Mouse (Mus musculus) liver, embryonic 15.5 days (tissue): ENCODE measurements at regions not wholly inside any gene's neighbourhood (a gene's known extent, or its start where the extent isn't known, plus 50 kb on each side); places are given as distances from the start of the nearest gene placed in this dataset.

Source experiments
- ATAC-seq: fragments of 200-750 bp; cut with Nextera tagmentation; 2 replicates; pipeline ENCODE4 v1.8.0; 2017; ENCODE audit warnings: moderate number of reproducible peaks, mild to moderate bottlenecking, moderate library complexity; ENCODE audit not compliant: insufficient read depth
- H3K27ac ChIP-seq: fragments of 300-500 bp; sonication (generic); replicated peaks from 2 replicates; pipeline ENCODE4 v1.5.1; 2015; ENCODE audit warnings: mild to moderate bottlenecking, inconsistent platforms
- H3K27me3 ChIP-seq: fragments of 300-500 bp; sonication (generic); 2 replicates; pipeline ENCODE4 v1.6.1; 2015; ENCODE audit warnings: mild to moderate bottlenecking, inconsistent platforms
- H3K36me3 ChIP-seq: fragments of 300-500 bp; sonication (generic); replicated peaks from 2 replicates; pipeline ENCODE4 v1.6.1; 2015; ENCODE audit warnings: moderate library complexity, mild to moderate bottlenecking, inconsistent platforms
- H3K4me1 ChIP-seq: fragments of 300-500 bp; sonication (generic); replicated peaks from 2 replicates; pipeline ENCODE4 v1.6.1; 2015; ENCODE audit warnings: inconsistent platforms
- H3K4me2 ChIP-seq: fragments of 300-500 bp; sonication (generic); 2 replicates; pipeline ENCODE4 v1.6.1; 2015; ENCODE audit warnings: moderate library complexity, mild to moderate bottlenecking, inconsistent platforms
- H3K4me3 ChIP-seq: fragments of 300-500 bp; sonication (generic); replicated peaks from 2 replicates; pipeline ENCODE4 v1.5.1; 2015; ENCODE audit warnings: mild to moderate bottlenecking, inconsistent platforms
- H3K9ac ChIP-seq: fragments of 300-500 bp; sonication (generic); 2 replicates; pipeline ENCODE4 v1.6.1; 2015; ENCODE audit warnings: moderate library complexity, mild to moderate bottlenecking, inconsistent platforms
- H3K9me3 ChIP-seq: fragments of 300-500 bp; sonication (generic); replicated peaks from 2 replicates; pipeline ENCODE4 v1.6.1; 2016; ENCODE audit warnings: inconsistent platforms
- WGBS: fragments of 180-500 bp; shearing (Covaris S2); methylation state at CpG from one replicate; pipeline ENCODE4 v1.1.7; 2015; ENCODE audit warnings: mixed read lengths; ENCODE audit not compliant: insufficient replicate concordance; 5-methylcytosine and 5-hydroxymethylcytosine counted together

- Histone ChIP-seq H3K27me3 (peaks cover 44% of the 10 kb centered on the region), H3K9ac (peak overlapping the region; percentile 32), H3K36me3 (no peaks in the 10 kb centered on the region), H3K4me3 (peak overlapping the region; percentile 56), H3K4me2 (peak overlapping the region; percentile 73), H3K9me3 (no peaks in the 10 kb centered on the region), H3K4me1 (0 out of 2 replicates have a peak, but pooled peaks cover 5% of the 10 kb centered on the region), H3K27ac (peak overlapping the region; percentile 64)
- ATAC-seq, result 0 out of 2 replicates have a peak, but pooled peaks have one; percentile 28
- 1% methylated on average over 53 of the region's 58 CpGs for WGBS
Measured at GRCm38 (mm10) chr13:54302351-54303070, 68.6 kb upstream of the Cplx2 start.

GRCm38 (mm10) chr13:54303071-54303924 is 67.9 kb upstream of the Cplx2 start:
- Histone ChIP-seq H3K27ac (peak overlapping the region; percentile 64), H3K4me3 (peak overlapping the region; percentile 56)

GRCm38 (mm10) chr13:54304251-54304650 is 66.9 kb upstream of the Cplx2 start:
- Histone ChIP-seq H3K36me3 (no peaks in the 10 kb centered on the region), H3K27me3 (peaks cover 44% of the 10 kb centered on the region), H3K27ac (no peak overlapping the region), H3K4me1 (0 out of 2 replicates have a peak, but pooled peaks cover 5% of the 10 kb centered on the region), H3K4me2 (no peak overlapping the region), H3K9me3 (no peaks in the 10 kb centered on the region), H3K4me3 (no peak overlapping the region), H3K9ac (no peak overlapping the region)
- no peak for ATAC-seq
- 54% methylated on average over 5 of the region's 5 CpGs for WGBS

More at GRCm38 (mm10) chr13:54303071-54303924, 67.9 kb upstream of the Cplx2 start:
- WGBS, result 1% methylated on average over 54 of the region's 54 CpGs
- Histone ChIP-seq H3K27me3 (peaks cover 44% of the 10 kb centered on the region), H3K9ac (peak overlapping the region; percentile 32), H3K4me2 (peak overlapping the region; percentile 73), H3K36me3 (no peaks in the 10 kb centered on the region), H3K4me1 (0 out of 2 replicates have a peak, but pooled peaks cover 5% of the 10 kb centered on the region), H3K9me3 (no peaks in the 10 kb centered on the region)
- peak; percentile 44; the same call in 1 of the 2 replicates for ATAC-seq

GRCm38 (mm10) chr13:54308591-54308990 is 62.6 kb upstream of the Cplx2 start:
- 26% methylated on average over 2 of the region's 2 CpGs for WGBS
- H3K27ac ChIP-seq, result no peak overlapping the region
- peaks cover 12% of the 10 kb centered on the region for H3K27me3 ChIP-seq
- H3K9ac ChIP-seq, result no peak overlapping the region
- no peaks in the 10 kb centered on the region for H3K9me3 ChIP-seq
- ATAC-seq, result no peak
- no peaks in the 10 kb centered on the region for H3K36me3 ChIP-seq
- H3K4me1 ChIP-seq, result no peaks in the 10 kb centered on the region
- no peak overlapping the region for H3K4me3 ChIP-seq
- H3K4me2 ChIP-seq, result no peak overlapping the region

- no peak overlapping the region for H3K27ac ChIP-seq
Measured at GRCm38 (mm10) chr13:54309354-54309753, 61.8 kb upstream of the Cplx2 start.

GRCm38 (mm10) chr13:54310144-54310543 is 61.0 kb upstream of the Cplx2 start:
- H3K27ac ChIP-seq, result no peak overlapping the region
- no peak overlapping the region for H3K4me2 ChIP-seq
- H3K36me3 ChIP-seq, result no peaks in the 10 kb centered on the region
- H3K9ac ChIP-seq, result no peak overlapping the region
- WGBS, result 35% methylated on average over 4 of the region's 4 CpGs
- no peaks in the 10 kb centered on the region for H3K4me1 ChIP-seq
- no peaks in the 10 kb centered on the region for H3K9me3 ChIP-seq
- H3K4me3 ChIP-seq, result no peak overlapping the region
- ATAC-seq, result no peak
- H3K27me3 ChIP-seq, result no peaks in the 10 kb centered on the region

More at GRCm38 (mm10) chr13:54309354-54309753, 61.8 kb upstream of the Cplx2 start:
- 41% methylated on average over 5 of the region's 5 CpGs for WGBS
- no peak overlapping the region for H3K4me2 ChIP-seq
- no peak for ATAC-seq
- H3K4me3 ChIP-seq, result no peak overlapping the region
- H3K36me3 ChIP-seq, result no peaks in the 10 kb centered on the region
- H3K9ac ChIP-seq, result no peak overlapping the region
- no peaks in the 10 kb centered on the region for H3K9me3 ChIP-seq
- no peaks in the 10 kb centered on the region for H3K4me1 ChIP-seq
- peaks cover 4% of the 10 kb centered on the region for H3K27me3 ChIP-seq

- no peak overlapping the region for H3K4me3 ChIP-seq
- H3K27ac ChIP-seq, result no peak overlapping the region
- H3K4me1 ChIP-seq, result no peaks in the 10 kb centered on the region
- no peaks in the 10 kb centered on the region for H3K9me3 ChIP-seq
- H3K27me3 ChIP-seq, result no peaks in the 10 kb centered on the region
- no peak overlapping the region for H3K9ac ChIP-seq
- no peak overlapping the region for H3K4me2 ChIP-seq
- no peak for ATAC-seq
- H3K36me3 ChIP-seq, result no peaks in the 10 kb centered on the region
- 48% methylated on average over 4 of the region's 4 CpGs for WGBS
Measured at GRCm38 (mm10) chr13:54311327-54312026, 59.7 kb upstream of the Cplx2 start.

GRCm38 (mm10) chr13:54312405-54313185 is 58.6 kb upstream of the Cplx2 start:
- no peak overlapping the region for H3K4me2 ChIP-seq
- no peaks in the 10 kb centered on the region for H3K27me3 ChIP-seq
- no peak overlapping the region for H3K27ac ChIP-seq
- H3K9me3 ChIP-seq, result no peaks in the 10 kb centered on the region
- no peak overlapping the region for H3K9ac ChIP-seq
- no peak for ATAC-seq
- no peak overlapping the region for H3K4me3 ChIP-seq
- H3K4me1 ChIP-seq, result no peaks in the 10 kb centered on the region
- WGBS, result 31% methylated on average over 18 of the region's 18 CpGs
- no peaks in the 10 kb centered on the region for H3K36me3 ChIP-seq

GRCm38 (mm10) chr13:54315333-54315732 is 55.8 kb upstream of the Cplx2 start:
- no peak for ATAC-seq
- Histone ChIP-seq H3K4me1 (no peaks in the 10 kb centered on the region), H3K27ac (no peak overlapping the region), H3K27me3 (no peaks in the 10 kb centered on the region), H3K9ac (no peak overlapping the region), H3K4me3 (no peak overlapping the region), H3K9me3 (no peaks in the 10 kb centered on the region), H3K4me2 (no peak overlapping the region), H3K36me3 (no peaks in the 10 kb centered on the region)
- 60% methylated on average over 3 of the region's 3 CpGs for WGBS

GRCm38 (mm10) chr13:54316907-54317306 is 54.2 kb upstream of the Cplx2 start:
- Histone ChIP-seq H3K9ac (no peak overlapping the region), H3K27me3 (no peaks in the 10 kb centered on the region), H3K4me3 (no peak overlapping the region), H3K9me3 (no peaks in the 10 kb centered on the region), H3K27ac (no peak overlapping the region), H3K4me1 (no peaks in the 10 kb centered on the region), H3K36me3 (no peaks in the 10 kb centered on the region), H3K4me2 (no peak overlapping the region)
- WGBS, result 60% methylated on average over 6 of the region's 6 CpGs
- ATAC-seq, result no peak
